Mouse (Mus musculus) liver, postnatal 0 days (tissue): ENCODE results near the gene Slc16a6.

ENCODE experiments used
- CTCF ChIP-seq: sonication (generic); IDR thresholded peaks from 2 replicates; pipeline ENCODE4 v1.5.1; 2016; ENCODE audit warnings: antibody characterized with exemption, low read depth
- EP300 ChIP-seq: IDR thresholded peaks from 2 replicates; pipeline ENCODE4 v1.6.1; 2016; ENCODE audit warnings: antibody characterized with exemption, low read depth, mild to moderate bottlenecking

GRCm38 (mm10) chr11:109512995-109513675 is 39.7 kb upstream of the Slc16a6 start:
- no peak for TF ChIP-seq CTCF
- TF ChIP-seq EP300, result no peak
